Mouse (Mus musculus): ENCODE data around the gene Rps17. TPM values are rescaled to one million over a fixed set of nuclear protein-coding genes. Genes with fewer than 3 reads are reported as not detected.

Gene Rps17
- polyA plus RNA-seq, 1 experiment from 2014 or later: 1,110 TPM

DNA sequence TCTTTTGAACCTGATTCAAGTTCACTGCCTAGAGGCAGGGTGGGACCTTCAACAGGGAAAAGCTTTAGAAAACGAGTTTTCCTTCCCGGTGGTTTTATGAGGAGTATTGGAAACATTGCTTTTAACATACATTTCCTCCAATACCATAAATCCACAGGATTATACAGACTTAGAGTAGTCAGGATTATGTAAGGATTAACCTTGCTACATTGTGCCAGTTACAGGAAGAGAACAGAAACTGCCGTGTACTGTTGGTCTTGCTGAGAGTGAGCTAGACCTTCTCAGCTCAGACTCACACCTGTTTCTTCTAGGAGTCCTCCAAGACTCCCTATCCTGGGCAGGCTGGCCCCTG, 6.6 kb downstream of the Rps17 start:
- Histone ChIP-seq H3K36me3 (ENCODE audit: control insufficient read depth, insufficient read depth, low read length) (0 out of 2 replicates have a peak, but pooled peaks cover 6% of the 10 kb centered on the region), H3K4me1 (replicated peaks; ENCODE audit: control insufficient read depth, insufficient read depth, low read length) (peaks cover 12% of the 10 kb centered on the region), H3K4me3 (ENCODE audit: low read depth, low read length) (no peak overlapping the region), H3K27ac (ENCODE audit: low read depth, low read length) (no peak overlapping the region), H3K9me3 (ENCODE audit: control insufficient read depth, low read length) (no peaks in the 10 kb centered on the region), H3K9ac (ENCODE audit: low read depth, low read length) (no peak overlapping the region), H3K4me2 (replicated peaks; ENCODE audit: low read depth, low read length) (no peak overlapping the region), H3K27me3 (ENCODE audit: control insufficient read depth, insufficient read depth, low read length) (no peaks in the 10 kb centered on the region)
- ATAC-seq (ENCODE audit: low FRiP score) (no peak), DNase-seq (ENCODE audit: low spot score) (no peak)
- 92% methylated on average over 3 of the region's 3 CpGs for WGBS

DNA sequence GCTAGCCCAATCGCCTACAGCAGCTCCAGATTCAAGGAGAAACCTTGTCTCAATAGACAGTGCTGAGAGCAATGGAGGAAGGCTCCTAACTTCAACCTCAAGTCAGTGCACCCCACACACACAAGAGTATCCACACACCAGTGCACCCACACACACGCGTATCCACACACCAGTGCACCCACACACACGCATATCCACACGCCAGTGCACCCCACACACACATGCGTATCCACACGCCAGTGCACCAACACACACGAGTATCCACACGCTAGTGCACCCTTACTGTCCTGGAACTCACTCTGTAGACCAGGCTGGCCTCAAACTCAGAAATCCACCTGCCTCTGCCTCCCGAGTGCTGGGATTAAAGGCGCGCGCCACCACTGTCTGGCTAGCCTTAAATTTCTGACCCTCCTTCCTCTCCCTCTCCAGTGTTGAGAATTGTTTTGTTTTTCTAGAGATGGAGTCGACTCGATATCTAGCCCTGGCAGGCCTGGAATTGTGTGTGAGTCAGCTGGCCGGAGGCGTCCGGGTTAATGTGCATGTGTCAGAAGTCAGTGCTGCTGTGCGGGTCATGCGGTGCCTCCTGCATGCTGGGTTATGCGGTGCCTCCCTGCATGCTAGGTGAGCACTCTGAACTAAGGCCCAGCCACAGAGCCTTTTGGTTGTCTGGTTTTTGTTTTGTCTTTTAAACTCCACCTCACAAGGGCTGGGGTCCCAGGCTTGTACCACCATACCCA, 7.1 kb downstream of the Rps17 start:
- H3K4me2 ChIP-seq (replicated peaks; ENCODE audit: low read depth, low read length): no peak overlapping the region
- H3K4me3 ChIP-seq (ENCODE audit: low read depth, low read length): no peak overlapping the region
- H3K27me3 ChIP-seq (ENCODE audit: control insufficient read depth, insufficient read depth, low read length): no peaks in the 10 kb centered on the region
- DNase-seq (ENCODE audit: low spot score) (no peak), ATAC-seq (ENCODE audit: low FRiP score) (no peak)
- H3K9ac ChIP-seq (ENCODE audit: low read depth, low read length): no peak overlapping the region
- 0 out of 2 replicates have a peak, but pooled peaks cover 5% of the 10 kb centered on the region for H3K36me3 ChIP-seq (ENCODE audit: control insufficient read depth, insufficient read depth, low read length)
- no peaks in the 10 kb centered on the region for H3K9me3 ChIP-seq (ENCODE audit: control insufficient read depth, low read length)
- H3K4me1 ChIP-seq (replicated peaks; ENCODE audit: control insufficient read depth, insufficient read depth, low read length): peaks cover 7% of the 10 kb centered on the region
- no peak overlapping the region for H3K27ac ChIP-seq (ENCODE audit: low read depth, low read length)
- 93% methylated on average over 21 of the region's 21 CpGs for WGBS

DNA sequence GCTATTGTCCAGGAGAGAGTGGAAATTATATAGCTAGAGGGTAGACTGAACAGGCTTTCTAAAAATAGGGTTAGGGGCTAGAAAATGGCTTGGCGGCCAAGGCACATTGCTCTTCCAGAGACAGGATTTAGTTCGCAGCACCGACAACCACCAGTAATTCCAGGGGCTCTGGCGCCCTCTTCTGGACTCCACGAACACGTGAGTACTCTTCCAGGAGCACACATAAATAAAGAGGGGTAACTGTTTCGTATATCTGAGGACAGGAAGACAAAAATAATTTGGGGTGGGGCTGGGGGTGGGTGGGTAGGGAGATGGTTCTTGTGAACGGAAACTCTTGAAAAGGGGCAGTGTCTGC, 8.6 kb downstream of the Rps17 start:
- Histone ChIP-seq H3K4me2 (replicated peaks; ENCODE audit: low read depth, low read length) (no peak overlapping the region), H3K9ac (ENCODE audit: low read depth, low read length) (peak overlapping the region; percentile 34; the same call in 1 of the 2 replicates), H3K27me3 (ENCODE audit: control insufficient read depth, insufficient read depth, low read length) (no peaks in the 10 kb centered on the region), H3K9me3 (ENCODE audit: control insufficient read depth, low read length) (no peaks in the 10 kb centered on the region), H3K4me1 (replicated peaks; ENCODE audit: control insufficient read depth, insufficient read depth, low read length) (peaks cover 4% of the 10 kb centered on the region; the same call in 1 of the 2 replicates), H3K27ac (ENCODE audit: low read depth, low read length) (peak overlapping the region; percentile 71; the same call in 1 of the 2 replicates), H3K36me3 (ENCODE audit: control insufficient read depth, insufficient read depth, low read length) (0 out of 2 replicates have a peak, but pooled peaks cover 3% of the 10 kb centered on the region), H3K4me3 (ENCODE audit: low read depth, low read length) (no peak overlapping the region)
- 0 out of 2 replicates have a peak, but pooled peaks have one; percentile 33 for ATAC-seq (ENCODE audit: low FRiP score)
- peak; percentile 84 for DNase-seq (ENCODE audit: low spot score)
- 31% methylated on average over 8 of the region's 8 CpGs for WGBS

DNA sequence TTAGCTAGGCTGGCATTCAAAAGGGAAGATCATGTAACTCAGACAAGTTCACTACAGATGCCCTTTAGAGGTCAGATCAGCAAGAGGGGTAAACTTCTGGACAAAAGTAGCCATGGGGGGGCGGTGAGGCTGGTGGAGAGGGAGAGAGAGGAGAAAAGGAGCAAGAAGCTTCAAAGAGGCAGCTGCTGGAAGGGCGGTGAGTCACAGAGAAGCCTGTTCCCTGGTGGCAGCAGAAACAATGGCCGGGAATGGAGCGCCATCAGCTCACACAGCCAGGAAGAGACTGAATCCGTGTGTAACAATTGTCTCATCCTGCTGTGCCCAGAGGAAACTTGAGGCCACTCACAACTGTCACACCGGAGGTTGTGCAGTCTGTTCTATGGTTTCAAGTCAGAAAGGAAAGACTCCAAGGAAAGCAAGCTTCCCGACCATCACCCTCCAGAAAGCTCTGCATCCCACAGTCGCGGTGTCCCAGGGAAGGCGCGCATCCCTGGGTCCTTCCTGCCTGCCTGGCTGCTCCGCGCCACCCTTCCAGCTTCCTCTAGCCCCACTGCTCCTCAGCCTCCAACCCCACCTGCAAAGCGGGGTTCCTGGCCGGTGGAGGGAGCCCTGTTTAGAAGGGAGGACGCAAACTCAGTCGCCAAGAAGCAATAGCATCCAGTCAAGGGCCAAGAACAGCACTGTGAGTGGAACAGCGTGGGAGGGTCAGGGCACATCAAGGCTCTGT, 9.2 kb downstream of the Rps17 start:
- no peaks in the 10 kb centered on the region for H3K27me3 ChIP-seq (ENCODE audit: control insufficient read depth, insufficient read depth, low read length)
- H3K36me3 ChIP-seq (ENCODE audit: control insufficient read depth, insufficient read depth, low read length): 0 out of 2 replicates have a peak, but pooled peaks cover 3% of the 10 kb centered on the region
- H3K4me2 ChIP-seq (replicated peaks; ENCODE audit: low read depth, low read length): 0 out of 2 replicates have a peak overlapping the region, but pooled peaks have one; percentile 14
- peak overlapping the region; percentile 34; the same call in 1 of the 2 replicates for H3K9ac ChIP-seq (ENCODE audit: low read depth, low read length)
- 53% methylated on average over 18 of the region's 18 CpGs for WGBS
- H3K4me3 ChIP-seq (ENCODE audit: low read depth, low read length): no peak overlapping the region
- peak overlapping the region; percentile 71 for H3K27ac ChIP-seq (ENCODE audit: low read depth, low read length)
- H3K9me3 ChIP-seq (ENCODE audit: control insufficient read depth, low read length): no peaks in the 10 kb centered on the region
- peaks cover 4% of the 10 kb centered on the region; the same call in 1 of the 2 replicates for H3K4me1 ChIP-seq (replicated peaks; ENCODE audit: control insufficient read depth, insufficient read depth, low read length)
- ATAC-seq (ENCODE audit: low FRiP score) (peak; percentile 40), DNase-seq (ENCODE audit: low spot score) (peak; percentile 58)

DNA sequence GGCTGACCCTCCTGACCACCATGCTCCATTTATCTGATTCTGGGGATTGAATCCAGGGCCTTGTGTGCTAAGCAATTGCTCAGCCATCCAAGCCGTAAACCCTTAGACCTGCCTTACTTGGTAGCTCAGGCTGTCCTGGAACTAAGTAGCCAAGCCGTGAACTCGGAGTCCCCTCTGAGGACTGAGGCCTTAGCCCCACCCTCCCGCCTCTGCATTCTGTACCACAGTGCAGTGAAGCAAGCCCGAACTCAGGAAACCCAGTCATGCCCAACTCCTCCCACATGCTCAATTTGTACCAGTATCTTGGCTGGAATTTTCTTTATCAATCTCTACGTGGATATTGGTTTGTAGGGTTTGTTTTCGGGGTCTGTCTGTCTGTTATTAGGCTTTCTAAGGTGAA, 13.2 kb downstream of the Rps17 start:
- Histone ChIP-seq H3K9ac (ENCODE audit: low read depth, low read length) (no peak overlapping the region), H3K27me3 (ENCODE audit: control insufficient read depth, insufficient read depth, low read length) (no peaks in the 10 kb centered on the region), H3K4me2 (replicated peaks; ENCODE audit: low read depth, low read length) (no peak overlapping the region), H3K27ac (ENCODE audit: low read depth, low read length) (no peak overlapping the region), H3K9me3 (ENCODE audit: control insufficient read depth, low read length) (no peaks in the 10 kb centered on the region), H3K36me3 (ENCODE audit: control insufficient read depth, insufficient read depth, low read length) (no peaks in the 10 kb centered on the region), H3K4me1 (replicated peaks; ENCODE audit: control insufficient read depth, insufficient read depth, low read length) (peaks cover 4% of the 10 kb centered on the region; the same call in 1 of the 2 replicates), H3K4me3 (ENCODE audit: low read depth, low read length) (no peak overlapping the region)
- ATAC-seq (ENCODE audit: low FRiP score): no peak
- 90% methylated on average over 7 of the region's 7 CpGs for WGBS
- no peak for DNase-seq (ENCODE audit: low spot score)

DNA sequence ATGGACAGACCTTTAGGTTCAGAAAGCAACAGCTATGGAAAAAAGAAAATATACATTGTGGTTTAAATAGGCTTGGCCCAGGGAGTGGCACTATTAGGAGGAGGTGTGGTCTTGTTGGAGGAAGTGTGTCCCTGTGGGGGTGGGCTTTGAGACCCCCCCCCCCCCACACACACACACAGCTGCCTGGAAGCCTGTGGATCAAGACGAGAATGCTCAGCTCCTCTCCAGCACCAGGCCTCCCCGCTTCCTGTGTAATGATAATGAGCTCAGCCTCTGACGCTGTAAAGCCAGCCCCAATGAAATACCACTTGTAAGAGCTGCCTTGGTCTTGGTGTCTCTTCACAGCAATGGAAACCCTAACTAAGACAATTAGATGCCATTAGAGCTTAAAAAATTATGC, 14.3 kb downstream of the Rps17 start:
- 20% methylated on average over 3 of the region's 3 CpGs for WGBS
- Histone ChIP-seq H3K9me3 (ENCODE audit: control insufficient read depth, low read length) (no peaks in the 10 kb centered on the region), H3K4me1 (replicated peaks; ENCODE audit: control insufficient read depth, insufficient read depth, low read length) (no peaks in the 10 kb centered on the region), H3K4me3 (ENCODE audit: low read depth, low read length) (no peak overlapping the region), H3K9ac (ENCODE audit: low read depth, low read length) (no peak overlapping the region), H3K27ac (ENCODE audit: low read depth, low read length) (no peak overlapping the region), H3K4me2 (replicated peaks; ENCODE audit: low read depth, low read length) (no peak overlapping the region), H3K27me3 (ENCODE audit: control insufficient read depth, insufficient read depth, low read length) (no peaks in the 10 kb centered on the region), H3K36me3 (ENCODE audit: control insufficient read depth, insufficient read depth, low read length) (no peaks in the 10 kb centered on the region)
- no peak for DNase-seq (ENCODE audit: low spot score)
- ATAC-seq (ENCODE audit: low FRiP score): no peak

DNA sequence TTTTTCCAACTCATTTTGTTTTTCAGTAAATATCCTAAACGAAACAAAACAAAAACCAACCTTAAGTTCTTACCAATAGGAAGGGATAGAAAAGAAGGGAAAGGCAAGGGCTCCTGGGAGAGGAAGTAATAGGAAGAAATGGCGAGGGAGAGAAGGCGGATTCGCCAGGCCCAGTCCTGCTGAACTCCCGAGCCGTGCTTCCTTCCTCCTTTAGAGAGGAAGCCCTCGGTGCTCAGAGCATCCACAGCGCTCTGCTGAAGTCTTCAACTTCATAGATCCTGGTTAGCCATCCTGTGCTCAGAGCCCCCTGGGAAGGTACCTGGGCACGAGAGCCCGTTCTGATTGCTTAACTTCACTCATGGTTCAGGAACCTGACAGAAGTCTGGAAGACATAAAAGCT, 17.4 kb downstream of the Rps17 start:
- Histone ChIP-seq H3K27ac (ENCODE audit: low read depth, low read length) (no peak overlapping the region), H3K4me1 (replicated peaks; ENCODE audit: control insufficient read depth, insufficient read depth, low read length) (no peaks in the 10 kb centered on the region), H3K4me3 (ENCODE audit: low read depth, low read length) (no peak overlapping the region), H3K36me3 (ENCODE audit: control insufficient read depth, insufficient read depth, low read length) (no peaks in the 10 kb centered on the region), H3K4me2 (replicated peaks; ENCODE audit: low read depth, low read length) (no peak overlapping the region), H3K27me3 (ENCODE audit: control insufficient read depth, insufficient read depth, low read length) (no peaks in the 10 kb centered on the region), H3K9ac (ENCODE audit: low read depth, low read length) (no peak overlapping the region), H3K9me3 (ENCODE audit: control insufficient read depth, low read length) (no peaks in the 10 kb centered on the region)
- DNase-seq (ENCODE audit: low spot score): no peak
- 87% methylated on average over 10 of the region's 10 CpGs for WGBS
- ATAC-seq (ENCODE audit: low FRiP score): no peak

DNA sequence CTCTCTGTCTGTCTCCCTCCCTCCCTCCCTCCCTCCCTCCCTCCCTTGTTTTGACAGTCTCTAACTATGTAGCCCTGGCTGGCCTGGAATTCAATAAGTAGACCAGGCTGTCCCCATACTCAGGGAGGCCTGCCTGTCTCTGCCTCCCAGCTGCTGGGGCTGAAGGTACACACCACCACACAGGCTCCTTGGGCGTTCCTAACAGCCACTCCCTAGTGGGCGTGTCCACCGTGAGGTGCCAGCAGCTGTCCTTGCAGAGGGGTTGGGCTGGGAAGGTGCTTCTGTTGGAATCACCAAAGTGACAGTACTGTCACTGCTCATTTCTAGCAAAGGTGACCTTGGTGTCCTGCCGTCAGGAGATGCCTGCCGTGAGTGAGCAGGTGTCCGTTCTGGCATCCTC, 18.2 kb downstream of the Rps17 start:
- 81% methylated on average over 6 of the region's 6 CpGs for WGBS
- Histone ChIP-seq H3K27me3 (ENCODE audit: control insufficient read depth, insufficient read depth, low read length) (no peaks in the 10 kb centered on the region), H3K36me3 (ENCODE audit: control insufficient read depth, insufficient read depth, low read length) (no peaks in the 10 kb centered on the region), H3K27ac (ENCODE audit: low read depth, low read length) (no peak overlapping the region), H3K9me3 (ENCODE audit: control insufficient read depth, low read length) (no peaks in the 10 kb centered on the region), H3K9ac (ENCODE audit: low read depth, low read length) (no peak overlapping the region), H3K4me2 (replicated peaks; ENCODE audit: low read depth, low read length) (no peak overlapping the region), H3K4me3 (ENCODE audit: low read depth, low read length) (no peak overlapping the region), H3K4me1 (replicated peaks; ENCODE audit: control insufficient read depth, insufficient read depth, low read length) (no peaks in the 10 kb centered on the region)
- ATAC-seq (ENCODE audit: low FRiP score) (no peak), DNase-seq (ENCODE audit: low spot score) (no peak)
